Mouse (Mus musculus) heart, postnatal 0 days (tissue): Measurements from ENCODE around the gene Snip1. TPM values are rescaled to one million over a fixed set of nuclear protein-coding genes. Genes with fewer than 3 reads are reported as not detected.

Experiments used
- ATAC-seq: fragments of 200-750 bp; cut with Nextera tagmentation; 2 replicates; pipeline ENCODE4 v1.8.0; 2017; ENCODE audit warnings: low read depth, moderate number of reproducible peaks, moderate library complexity; ENCODE audit not compliant: insufficient read depth
- DNase-seq: peaks from one replicate; pipeline ENCODE4 v3.0.0-alpha.2; 2016; ENCODE audit warnings: low spot score
- H3K27ac ChIP-seq: fragments of 300-500 bp; sonication (generic); 2 replicates; pipeline ENCODE4 v1.5.1; 2014; ENCODE audit warnings: low read depth, mild to moderate bottlenecking
- H3K27me3 ChIP-seq: fragments of 300-500 bp; sonication (generic); 2 replicates; pipeline ENCODE4 v1.6.1; 2014; ENCODE audit warnings: low read length, mixed read lengths; ENCODE audit not compliant: control insufficient read depth, insufficient read depth
- H3K36me3 ChIP-seq: fragments of 300-500 bp; sonication (generic); replicated peaks from 2 replicates; pipeline ENCODE4 v1.6.1; 2014; ENCODE audit warnings: low read length, mixed read lengths; ENCODE audit not compliant: control insufficient read depth, insufficient read depth
- H3K4me1 ChIP-seq: fragments of 300-500 bp; sonication (generic); 2 replicates; pipeline ENCODE4 v1.6.1; 2014; ENCODE audit warnings: antibody characterized with exemption; ENCODE audit not compliant: control insufficient read depth, insufficient read depth
- H3K4me2 ChIP-seq: fragments of 300-500 bp; sonication (generic); 2 replicates; pipeline ENCODE4 v1.6.1; 2014; ENCODE audit warnings: low read depth, mild to moderate bottlenecking, low read length, moderate library complexity
- H3K4me3 ChIP-seq: fragments of 300-500 bp; sonication (generic); 2 replicates; pipeline ENCODE4 v1.5.1; 2014; ENCODE audit warnings: low read depth, low read length
- H3K9ac ChIP-seq: fragments of 300-500 bp; sonication (generic); replicated peaks from 2 replicates; pipeline ENCODE4 v1.6.1; 2014; ENCODE audit warnings: low read depth, low read length, mixed read lengths
- H3K9me3 ChIP-seq: fragments of 300-500 bp; sonication (generic); replicated peaks from 2 replicates; pipeline ENCODE4 v1.6.1; 2016; ENCODE audit warnings: low read length; ENCODE audit not compliant: control insufficient read depth
- CTCF ChIP-seq: IDR thresholded peaks from 2 replicates; pipeline ENCODE4 v1.5.1; 2016; ENCODE audit warnings: antibody characterized with exemption, control low read depth, low read depth
- EP300 ChIP-seq: IDR thresholded peaks from 2 replicates; pipeline ENCODE4 v1.6.1; 2016; ENCODE audit warnings: antibody characterized with exemption, low read depth
- WGBS: fragments of 180-500 bp; shearing (Covaris S2); extraction: QIAGEN DNeasy Blood & Tissue Kit; methylation state at CpG from one replicate; pipeline ENCODE4 v1.1.7; 2014; 5-methylcytosine and 5-hydroxymethylcytosine counted together
- polyA plus RNA-seq: library from polyadenylated mRNA; unstranded; fragments of >200 nt; fragmentation: Nextera tagmentation; extraction: Ambion mirVana; gene quantifications from 2 replicates; pipeline ENCODE4 v1.2.1, GENCODE M21; 2015
- total RNA-seq: library from RNA; depleted of rRNA; stranded (reverse); fragments of >200 nt; gene quantifications from 2 replicates; pipeline ENCODE4 v1.2.3, GENCODE M21; 2014; ENCODE audit warnings: low replicate concordance; rRNA removed

Snip1 gene
- total and polyA plus RNA-seq, 2 experiments from 2014 or later: 9.9 to 29.2 TPM

DNA sequence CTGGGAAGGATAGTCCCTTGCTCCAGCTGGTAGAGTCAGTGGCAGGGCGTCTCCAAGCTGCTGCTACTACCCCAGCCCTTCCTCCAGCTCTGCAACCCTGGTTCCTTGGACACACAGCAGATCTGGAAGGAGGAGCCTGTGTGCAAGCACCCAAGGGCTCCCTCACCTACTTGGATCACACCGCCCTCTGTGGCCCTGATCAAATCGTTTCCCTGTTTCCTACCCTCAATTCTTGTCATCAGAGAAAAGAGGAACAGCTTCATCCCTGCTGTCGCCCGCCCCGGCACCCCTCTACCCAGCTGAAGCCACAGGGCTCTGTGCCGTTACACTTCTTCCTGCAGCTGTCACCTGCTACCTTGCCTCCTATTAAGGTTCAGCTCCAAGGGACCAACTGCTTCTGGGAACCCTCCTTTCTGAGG lies 51.4 kb downstream of the Snip1 start:
- Histone ChIP-seq H3K9me3 (no peaks in the 10 kb centered on the region), H3K9ac (no peak overlapping the region), H3K27ac (no peak overlapping the region), H3K4me2 (no peak overlapping the region), H3K4me1 (peaks cover 5% of the 10 kb centered on the region), H3K4me3 (no peak overlapping the region), H3K36me3 (peaks cover 22% of the 10 kb centered on the region), H3K27me3 (no peaks in the 10 kb centered on the region)
- DNase-seq (no peak), ATAC-seq (no peak)
- no peak for TF ChIP-seq CTCF
- no peak for TF ChIP-seq EP300
- WGBS: 81% methylated on average over 7 of the region's 7 CpGs

DNA sequence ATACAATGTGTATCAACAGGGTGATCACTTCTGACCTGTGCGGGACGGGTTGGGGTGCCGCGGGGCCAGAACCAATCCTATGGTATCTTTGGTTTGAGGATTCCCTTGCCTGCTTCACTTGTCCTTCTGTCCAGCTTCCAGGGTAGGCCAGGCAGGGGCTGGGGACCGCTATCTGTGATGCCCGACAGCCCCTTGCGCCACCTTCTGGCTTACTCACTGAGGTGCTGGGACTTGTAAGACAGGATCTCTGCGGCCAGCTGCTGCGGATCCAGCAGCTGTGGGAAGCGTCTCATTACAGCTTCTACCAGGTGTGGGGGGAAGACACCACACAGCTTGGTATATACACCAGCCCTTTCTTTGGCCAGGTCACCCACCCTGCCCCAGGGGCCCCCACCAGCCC lies 52.6 kb downstream of the Snip1 start:
- Histone ChIP-seq H3K36me3 (peaks cover 22% of the 10 kb centered on the region), H3K27me3 (no peaks in the 10 kb centered on the region), H3K4me1 (peaks cover 14% of the 10 kb centered on the region), H3K4me2 (no peak overlapping the region), H3K27ac (no peak overlapping the region), H3K9me3 (no peaks in the 10 kb centered on the region), H3K4me3 (no peak overlapping the region), H3K9ac (no peak overlapping the region)
- DNase-seq (no peak), ATAC-seq (no peak)
- no peak for TF ChIP-seq EP300
- TF ChIP-seq CTCF: no peak
- WGBS: 55% methylated on average over 10 of the region's 10 CpGs

DNA sequence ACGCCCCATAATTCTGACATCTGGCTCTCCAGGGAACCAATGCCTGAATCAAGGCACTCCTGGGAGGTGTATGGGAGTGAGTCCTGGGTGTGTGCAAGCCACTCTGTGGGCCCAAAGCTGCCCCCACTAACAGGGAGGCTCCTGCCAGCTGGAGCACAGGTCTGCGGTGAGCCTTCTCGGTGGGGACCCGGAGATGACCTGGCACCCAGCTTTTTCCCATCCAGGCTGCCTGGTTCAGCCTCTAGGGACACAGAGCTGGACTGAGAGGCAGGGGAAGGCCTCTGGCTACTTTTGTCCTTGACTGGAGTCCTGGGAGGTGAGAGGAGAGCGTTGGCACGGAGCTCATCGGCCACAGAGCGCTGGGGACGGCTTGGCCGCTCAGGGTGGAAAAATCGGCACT lies 53.2 kb downstream of the Snip1 start:
- TF ChIP-seq CTCF (no peak), EP300 (no peak)
- 79% methylated on average over 11 of the region's 11 CpGs for WGBS
- no peak overlapping the region for H3K27ac ChIP-seq
- peaks cover 22% of the 10 kb centered on the region for H3K36me3 ChIP-seq
- no peak for DNase-seq
- H3K9ac ChIP-seq: no peak overlapping the region
- H3K9me3 ChIP-seq: no peaks in the 10 kb centered on the region
- ATAC-seq: no peak
- no peak overlapping the region for H3K4me2 ChIP-seq
- H3K4me1 ChIP-seq: peaks cover 17% of the 10 kb centered on the region
- H3K4me3 ChIP-seq: no peak overlapping the region
- H3K27me3 ChIP-seq: no peaks in the 10 kb centered on the region

DNA sequence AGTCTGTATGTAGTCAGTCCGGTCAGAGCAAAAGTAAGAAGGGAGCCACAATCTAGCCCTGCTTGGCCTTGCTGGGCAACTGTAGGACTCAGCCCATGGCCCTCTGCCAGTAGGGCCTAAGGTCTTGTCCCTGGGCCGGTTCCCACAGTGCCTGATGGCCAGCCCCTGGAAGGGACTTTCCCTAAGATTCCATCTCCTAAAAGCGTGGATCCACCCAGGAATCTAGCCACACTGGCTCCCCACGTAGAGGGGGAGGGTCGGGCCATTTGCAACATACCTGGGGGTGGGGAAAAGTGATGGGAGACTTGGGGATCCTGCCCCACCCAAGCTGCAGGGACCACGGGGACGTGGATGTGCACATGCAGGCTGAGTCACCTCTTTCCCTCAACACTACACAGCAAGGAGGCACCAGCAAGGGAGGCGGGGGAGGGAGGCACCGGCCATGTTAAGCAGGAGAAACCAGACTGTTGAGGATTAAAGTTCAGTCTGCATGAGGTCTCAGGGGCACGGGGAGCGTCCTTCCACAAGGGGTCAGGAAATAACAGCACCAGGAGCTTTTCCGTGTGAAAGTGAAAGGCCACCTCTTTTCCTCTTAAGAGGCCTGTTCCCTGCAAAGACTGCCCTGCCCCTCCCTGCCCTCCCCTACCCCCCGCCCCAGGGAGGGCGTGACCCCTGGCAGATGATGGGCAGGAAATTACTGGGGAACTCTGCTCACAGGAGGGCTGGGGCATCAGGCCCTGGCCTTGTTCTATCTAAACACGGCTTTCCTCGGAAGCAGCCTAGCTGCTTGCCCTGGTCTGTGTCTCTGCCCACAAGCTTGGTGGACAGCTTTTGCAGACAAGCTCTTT lies 56.2 kb downstream of the Snip1 start:
- H3K4me1 ChIP-seq: peaks cover 40% of the 10 kb centered on the region
- WGBS: 26% methylated on average over 16 of the region's 16 CpGs

DNA sequence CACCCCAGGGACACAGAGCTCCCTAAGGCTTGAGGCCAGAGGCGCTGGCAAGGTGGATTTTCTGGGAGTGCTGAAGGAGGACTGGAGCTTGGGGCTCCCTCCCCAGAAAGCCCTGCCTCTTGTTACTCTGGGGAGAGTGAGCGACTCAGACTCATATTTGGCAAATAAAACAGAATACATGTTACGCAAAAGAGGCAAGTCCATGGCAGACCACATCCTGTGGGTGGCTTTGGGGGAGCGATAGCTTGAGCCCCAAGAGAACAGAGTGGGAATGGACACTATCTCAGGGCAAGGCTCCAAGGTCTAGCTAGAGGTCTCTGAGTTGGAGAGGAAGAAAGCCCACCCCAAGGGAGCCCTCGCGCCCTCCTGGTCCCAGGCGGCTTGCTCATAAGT lies 56.8 kb downstream of the Snip1 start:
- no peaks in the 10 kb centered on the region for H3K27me3 ChIP-seq
- peak overlapping the region; percentile 74 for H3K27ac ChIP-seq
- no peaks in the 10 kb centered on the region for H3K9me3 ChIP-seq
- peaks cover 45% of the 10 kb centered on the region for H3K4me1 ChIP-seq
- peak overlapping the region; percentile 24; the same call in 1 of the 2 replicates for H3K4me2 ChIP-seq
- DNase-seq: no peak
- no peak for TF ChIP-seq CTCF
- no peak for TF ChIP-seq EP300
- no peak overlapping the region for H3K4me3 ChIP-seq
- WGBS: 66% methylated on average over 7 of the region's 7 CpGs
- H3K36me3 ChIP-seq: peaks cover 22% of the 10 kb centered on the region
- H3K9ac ChIP-seq: peak overlapping the region; percentile 20; the same call in 1 of the 2 replicates
- ATAC-seq: no peak

More for the DNA sequence above, 56.2 kb downstream of the Snip1 start:
- DNase-seq (peak; percentile 23), ATAC-seq (no peak)
- H3K27ac ChIP-seq: peak overlapping the region; percentile 74
- no peaks in the 10 kb centered on the region for H3K27me3 ChIP-seq
- no peak overlapping the region for H3K4me3 ChIP-seq
- peak overlapping the region; percentile 24 for H3K4me2 ChIP-seq
- H3K9ac ChIP-seq: peak overlapping the region; percentile 20; the same call in 1 of the 2 replicates
- TF ChIP-seq CTCF (no peak), EP300 (no peak)
- peaks cover 22% of the 10 kb centered on the region for H3K36me3 ChIP-seq
- no peaks in the 10 kb centered on the region for H3K9me3 ChIP-seq

Other genes with a start within 250 kb of the Snip1 start
- gene Yrdc, start 216.0 kb upstream of the Snip1 start, total RNA-seq: 31.8 and 41.3 TPM in 2 replicates
- gene Yrdc, start 216.0 kb upstream of the Snip1 start, polyA plus RNA-seq: 15.8 and 16.9 TPM in 2 replicates
- gene 1110065P20Rik, start 215.5 kb upstream of the Snip1 start, total RNA-seq: 70.2 and 127 TPM in 2 replicates
- gene 1110065P20Rik, start 215.5 kb upstream of the Snip1 start, polyA plus RNA-seq: 51.5 and 54.3 TPM in 2 replicates
- 0.39 TPM in 1 of 2 replicates, not detected in the other for gene Maneal, start 204.5 kb upstream of the Snip1 start, total RNA-seq
- gene Maneal, start 204.5 kb upstream of the Snip1 start, polyA plus RNA-seq: 0.04 and 0.11 TPM in 2 replicates
- not detected in 2 replicates for gene Epha10, start 185.8 kb upstream of the Snip1 start, total RNA-seq
- not detected in 2 replicates for gene Epha10, start 185.8 kb upstream of the Snip1 start, polyA plus RNA-seq
- gene 9930104L06Rik, start 129.6 kb upstream of the Snip1 start, total RNA-seq: 9.7 and 18.7 TPM in 2 replicates
- gene 9930104L06Rik, start 129.6 kb upstream of the Snip1 start, polyA plus RNA-seq: 6.0 and 7.1 TPM in 2 replicates
- gene Cdca8, start 127.4 kb upstream of the Snip1 start, total RNA-seq: 26.4 and 28.5 TPM in 2 replicates
- gene Cdca8, start 127.4 kb upstream of the Snip1 start, polyA plus RNA-seq: 31.0 and 31.7 TPM in 2 replicates
- gene Rspo1, start 80.2 kb upstream of the Snip1 start, total RNA-seq: 3.8 and 4.0 TPM in 2 replicates
- gene Rspo1, start 80.2 kb upstream of the Snip1 start, polyA plus RNA-seq: 1.7 and 1.9 TPM in 2 replicates
- 15.5 and 21.1 TPM in 2 replicates for gene Gnl2, start 50.1 kb upstream of the Snip1 start, total RNA-seq
- gene Gnl2, start 50.1 kb upstream of the Snip1 start, polyA plus RNA-seq: 44.2 and 47.4 TPM in 2 replicates
- not detected in 2 replicates for gene Dnali1, start 969 bp upstream of the Snip1 start, total RNA-seq
- gene Dnali1, start 969 bp upstream of the Snip1 start, polyA plus RNA-seq: 0.27 TPM in 1 of 2 replicates, not detected in the other
- gene Meaf6, start 18.5 kb downstream of the Snip1 start, total RNA-seq: 11.0 and 28.9 TPM in 2 replicates
- 28.9 and 33.2 TPM in 2 replicates for gene Meaf6, start 18.5 kb downstream of the Snip1 start, polyA plus RNA-seq
- gene Zc3h12a, start 61.2 kb downstream of the Snip1 start, total RNA-seq: 0.57 and 1.0 TPM in 2 replicates
- gene Zc3h12a, start 61.2 kb downstream of the Snip1 start, polyA plus RNA-seq: 0.59 and 0.65 TPM in 2 replicates